Mouse (Mus musculus) lung, postnatal 10 days (tissue): ENCODE results near the gene Xpnpep3.
"Not testable (repeated sequence)": the region's sequence is repeated elsewhere in the genome, so short reads cannot be mapped to it uniquely, and the experiment has no call there.

Experiments used
- DNase-seq: peaks from one replicate; pipeline ENCODE4 v3.0.0; 2021

The Xpnpep3 gene

DNA sequence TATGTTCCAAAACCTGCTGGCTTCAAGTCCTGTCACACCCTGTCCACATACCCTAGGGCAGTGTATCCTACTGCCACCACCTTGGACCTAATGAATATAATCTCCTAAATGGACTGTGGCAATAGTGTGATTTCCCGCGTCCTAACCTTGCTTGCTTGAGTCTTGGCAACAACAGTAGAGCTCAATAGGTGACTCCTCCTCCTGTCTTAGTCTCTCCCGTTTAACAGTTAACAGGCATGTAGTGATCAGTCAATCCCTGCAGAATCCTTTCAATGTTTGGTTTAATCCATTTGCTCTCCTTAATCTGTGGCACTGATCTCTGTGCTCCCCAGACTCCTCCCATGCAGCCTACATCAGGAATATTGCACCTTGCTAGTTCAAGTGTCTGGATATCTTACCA, 5.1 kb downstream of the Xpnpep3 start:
- no peak for DNase-seq

GRCm38 (mm10) chr15:81408199-81408598, 8.3 kb downstream of the Xpnpep3 start, which contains the start of gene Dnajb7:
Gene Dnajb7, minus strand, starts transcription at chr15:81408299.
- DNase-seq = no peak

GRCm38 (mm10) chr15:81416763-81417310, 16.9 kb downstream of the Xpnpep3 start:
- DNase-seq = peak; percentile 83

GRCm38 (mm10) chr15:81418065-81418464, 18.1 kb downstream of the Xpnpep3 start:
- DNase-seq = no peak

- peak; percentile 5 for DNase-seq
These were observed 21.5 kb downstream of the Xpnpep3 start for GRCm38 (mm10) chr15:81421454-81421853.

DNA sequence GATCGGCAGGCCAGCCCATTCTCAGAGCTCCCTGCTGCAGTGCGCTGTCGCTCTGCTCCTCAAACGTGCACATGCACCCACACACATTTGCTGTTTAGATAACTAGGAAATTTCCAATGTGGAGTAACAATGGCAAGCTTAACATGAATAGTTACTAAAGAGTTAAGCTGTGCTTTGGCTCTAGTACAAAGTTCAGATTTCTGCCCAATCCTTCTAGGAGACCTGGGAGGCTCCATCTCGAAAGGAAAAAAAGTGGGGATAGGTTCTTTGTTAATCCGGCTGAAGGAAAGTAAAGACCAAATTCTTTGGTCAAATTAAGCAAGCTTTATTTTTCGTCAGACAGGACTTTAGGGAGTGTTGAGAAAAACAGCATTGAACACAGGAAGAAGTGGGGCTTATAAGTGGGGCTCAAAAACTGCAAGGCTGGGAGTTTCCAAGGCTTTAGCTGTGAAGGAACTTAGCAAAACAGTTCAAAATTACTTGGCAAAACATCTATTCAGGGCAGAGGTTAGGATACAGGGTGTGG, 22.3 kb downstream of the Xpnpep3 start:
- peak; percentile 5 for DNase-seq

GRCm38 (mm10) chr15:81425311-81425710, 25.4 kb downstream of the Xpnpep3 start:
- DNase-seq = no peak

DNA sequence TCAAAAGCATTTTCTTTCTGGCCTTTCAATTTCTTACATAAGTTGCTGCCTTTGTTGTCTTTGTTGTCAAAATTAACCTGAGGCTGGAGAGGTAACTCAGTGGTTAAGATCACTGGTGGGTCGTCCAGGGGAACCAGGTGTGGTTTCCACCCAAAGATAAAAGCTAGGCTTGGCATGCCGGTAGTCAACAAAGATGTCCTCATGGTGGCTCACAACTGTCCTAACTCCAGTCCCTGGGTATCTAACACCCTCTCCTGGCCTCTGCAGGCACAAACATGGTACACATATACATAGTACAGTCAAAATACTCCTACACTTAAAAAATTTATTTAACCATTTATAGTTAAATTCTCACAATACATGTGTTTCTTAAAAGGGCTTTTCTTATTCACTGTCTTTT, 28.0 kb downstream of the Xpnpep3 start:
- no peak for DNase-seq

- DNase-seq = no peak
These were observed 31.3 kb downstream of the Xpnpep3 start for GRCm38 (mm10) chr15:81431195-81431594.

DNA sequence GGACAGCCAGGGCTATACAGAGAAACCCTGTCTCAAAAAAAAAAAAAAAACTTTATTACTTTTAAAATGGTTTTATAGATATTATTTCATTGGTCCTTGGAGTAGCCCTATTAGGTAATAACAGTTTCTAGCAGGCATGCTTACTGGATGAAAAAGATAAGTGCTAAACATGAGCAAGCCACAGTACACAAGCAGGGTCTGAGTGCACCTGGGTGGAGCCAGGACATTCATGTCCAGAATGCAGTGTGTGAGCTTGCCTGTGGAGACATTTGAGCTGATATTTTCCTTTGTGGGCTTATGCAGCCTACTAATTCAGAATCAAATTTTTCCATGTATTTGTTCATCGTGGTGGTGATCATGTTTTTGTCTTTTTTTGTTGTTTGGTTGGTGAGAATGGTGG, 38.4 kb downstream of the Xpnpep3 start:
- DNase-seq = no peak

- DNase-seq = no peak
These were observed 39.3 kb downstream of the Xpnpep3 start for GRCm38 (mm10) chr15:81439236-81439635.

DNA sequence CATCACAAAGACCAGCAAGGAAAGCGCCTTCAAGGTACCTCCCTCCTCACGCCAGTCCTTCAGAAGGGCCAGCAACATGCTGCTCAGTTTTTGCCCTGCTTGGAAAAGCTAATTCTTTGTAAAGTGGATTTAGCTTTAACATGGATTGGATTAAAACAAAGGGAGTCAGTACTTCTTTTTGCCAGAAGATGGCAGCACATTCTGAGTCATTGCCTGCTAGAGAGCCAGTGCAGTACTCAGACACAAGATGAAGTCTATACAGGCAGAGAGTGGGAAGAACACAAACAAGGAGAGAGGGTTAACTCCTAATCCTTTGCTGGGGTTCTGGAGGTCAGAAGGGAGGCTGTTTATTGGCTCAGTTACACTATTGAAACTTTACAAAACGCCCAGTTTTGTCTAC, 48.5 kb downstream of the Xpnpep3 start:
- DNase-seq = peak; percentile 84

DNA sequence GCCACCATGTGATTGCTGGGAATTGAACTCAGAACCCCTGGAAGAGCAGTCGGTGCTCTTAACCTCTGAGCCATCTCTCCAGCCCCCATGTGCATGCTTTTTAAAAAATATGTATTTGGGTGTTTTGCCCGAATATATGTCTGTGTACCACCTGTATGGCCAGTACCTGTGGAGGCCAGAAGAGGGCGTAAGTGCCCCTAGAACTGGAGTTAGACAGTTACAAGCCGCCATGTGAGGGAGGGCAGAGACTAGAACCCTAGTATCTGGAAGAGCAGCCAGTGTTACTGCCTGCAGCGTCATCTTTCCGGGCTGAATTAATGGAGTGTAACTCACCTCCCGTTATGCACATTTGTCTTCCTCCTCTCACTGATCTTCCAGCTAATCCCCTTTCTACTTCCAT, 61.6 kb downstream of the Xpnpep3 start:
- DNase-seq = no peak

DNA sequence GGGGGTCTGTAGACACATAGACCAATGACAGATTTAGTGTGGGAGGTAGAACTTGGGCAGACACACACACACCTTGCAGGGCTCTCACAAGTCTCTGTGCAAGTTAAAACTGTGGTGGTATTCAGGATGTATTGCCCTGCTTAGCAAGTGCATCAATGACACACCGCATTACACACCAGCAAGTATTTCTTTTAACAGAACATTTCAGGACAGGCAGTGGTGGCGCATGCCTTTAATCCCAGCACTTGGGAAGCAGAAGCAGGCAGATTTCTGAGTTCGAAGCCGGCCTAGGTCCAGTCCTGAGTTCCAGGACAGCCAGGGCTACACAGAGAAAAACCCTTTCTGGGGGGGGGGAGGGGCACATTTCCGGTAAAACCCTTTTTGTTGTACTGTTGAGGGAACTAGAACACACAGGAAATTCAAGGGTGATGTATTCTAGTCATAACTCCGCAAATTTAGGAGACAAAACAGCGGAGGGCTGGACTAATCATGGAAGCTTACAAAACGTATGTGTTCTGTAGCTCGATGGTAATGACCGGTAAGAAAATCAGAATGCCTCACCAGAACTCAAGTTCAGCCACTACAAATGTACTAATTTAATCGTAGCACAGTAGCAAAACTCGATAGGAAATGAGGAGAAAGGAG, 65.2 kb downstream of the Xpnpep3 start:
- DNase-seq = no peak

- peak; percentile 99 for DNase-seq
These were observed 66.2 kb downstream of the Xpnpep3 start, which contains the start of gene Rbx1 for GRCm38 (mm10) chr15:81465901-81466737. Gene Rbx1, plus strand, starts transcription at chr15:81466296.

GRCm38 (mm10) chr15:81466738-81467113, 66.8 kb downstream of the Xpnpep3 start:
- no peak for DNase-seq

- no peak for DNase-seq
These were observed 70.8 kb downstream of the Xpnpep3 start for GRCm38 (mm10) chr15:81470735-81471134.

- no peak for DNase-seq
These were observed 72.3 kb downstream of the Xpnpep3 start for GRCm38 (mm10) chr15:81472256-81472655.

DNA sequence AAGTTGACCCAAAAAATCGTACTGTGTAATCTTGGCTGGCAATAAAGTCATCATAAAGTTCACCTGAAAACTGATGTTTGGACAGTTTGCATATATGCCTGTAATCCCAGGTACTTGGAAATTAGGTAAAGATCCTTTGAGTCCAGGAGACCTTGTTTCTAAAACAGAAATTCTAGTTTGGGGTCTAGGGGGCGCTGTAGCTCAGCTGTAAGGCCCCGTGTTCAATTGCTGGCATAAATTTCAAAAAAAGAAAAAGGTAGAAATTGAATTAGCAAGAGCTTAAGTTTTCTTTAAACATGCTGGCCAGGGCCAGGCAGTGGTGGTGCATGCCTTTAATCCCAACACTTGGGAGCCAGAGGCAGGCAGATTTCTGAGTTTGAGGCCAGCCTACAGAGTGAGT, 75.7 kb downstream of the Xpnpep3 start:
- peak; percentile 51 for DNase-seq

DNA sequence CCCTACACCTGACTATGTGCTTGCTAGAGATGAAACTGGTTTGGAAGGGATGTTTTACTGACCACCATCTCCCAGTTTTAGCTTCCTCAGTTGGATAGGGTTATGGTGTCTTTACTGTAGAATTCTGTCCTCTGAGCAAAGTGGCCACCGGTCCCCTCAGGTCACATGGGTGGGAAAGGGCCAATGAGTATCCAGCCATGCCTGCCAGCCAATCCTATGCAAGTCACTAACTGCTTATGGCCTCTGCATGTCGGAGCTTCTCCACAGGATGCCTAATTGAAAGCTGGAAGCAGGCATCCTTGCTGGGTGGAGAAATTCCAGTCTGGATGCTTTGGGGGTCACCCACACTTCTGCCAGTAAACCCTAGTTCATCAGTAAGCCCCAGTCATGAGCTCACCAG, 76.7 kb downstream of the Xpnpep3 start:
- no peak for DNase-seq

DNA sequence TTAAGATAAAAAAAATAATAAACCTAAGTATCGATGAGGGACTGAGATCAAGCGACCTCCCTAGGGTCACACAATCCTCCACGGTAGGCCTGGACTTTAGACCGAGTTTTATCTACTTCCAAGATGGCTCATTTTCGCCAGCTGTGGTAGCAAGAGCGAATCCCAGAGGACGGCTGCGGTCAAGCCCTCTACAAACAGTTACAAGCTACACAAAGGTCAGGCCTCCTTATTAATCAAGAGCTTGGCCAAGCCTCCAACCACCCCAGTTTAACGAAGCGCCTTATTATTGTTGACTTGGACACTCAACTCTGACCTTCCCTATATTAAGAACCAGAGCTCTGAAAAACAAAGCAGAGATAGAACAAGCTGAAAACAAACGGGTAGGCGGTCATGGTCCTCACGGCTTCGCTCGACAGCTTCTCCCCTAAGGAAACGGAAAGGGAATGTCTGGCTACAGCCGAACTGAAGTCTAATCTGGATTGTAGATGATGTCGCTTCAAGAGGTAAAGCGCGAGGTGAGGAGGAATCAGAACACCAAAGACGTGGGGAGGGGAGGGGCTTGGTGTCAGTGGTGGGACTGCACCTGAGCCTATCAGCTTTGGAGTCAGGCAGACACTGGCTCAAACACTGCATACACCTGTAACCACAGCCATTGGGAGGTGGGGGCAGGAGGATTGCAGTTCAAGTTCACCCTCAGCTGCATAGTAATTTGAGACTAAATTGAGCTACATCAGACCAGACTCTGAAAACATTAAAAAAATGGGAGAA, 79.7 kb downstream of the Xpnpep3 start:
- no peak for DNase-seq

- not testable (repeated sequence) for DNase-seq
These were observed 80.3 kb downstream of the Xpnpep3 start for GRCm38 (mm10) chr15:81480284-81480683.

DNA sequence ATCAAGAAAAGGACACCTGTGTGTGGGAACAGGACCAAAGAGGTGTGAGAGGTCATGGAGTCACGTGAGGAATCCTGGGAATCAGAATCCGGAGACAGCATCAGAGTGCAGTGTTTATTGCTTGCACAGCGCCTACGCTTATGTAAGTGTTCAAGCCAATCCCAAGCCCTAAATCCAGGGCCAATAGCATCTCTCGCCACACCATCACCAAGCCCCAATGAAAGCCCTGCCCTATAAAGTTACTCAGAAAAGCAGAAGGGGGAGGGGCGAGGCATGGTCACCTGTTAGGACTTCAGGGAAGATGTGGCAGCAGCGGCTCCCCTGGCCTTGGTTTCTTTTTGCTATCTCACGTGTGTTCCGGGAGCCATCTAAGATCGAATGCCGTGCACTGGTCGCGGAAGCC, 81.0 kb downstream of the Xpnpep3 start:
- DNase-seq = peak; percentile 61
